Mouse (Mus musculus) heart, embryonic 16.5 days (tissue): Measurements from ENCODE around the gene Slc5a5. TPM values are rescaled to one million over a fixed set of nuclear protein-coding genes. Genes with fewer than 3 reads are reported as not detected.

Experiments
- ATAC-seq: fragments of 200-750 bp; cut with Nextera tagmentation; replicated peaks from 2 replicates; pipeline ENCODE4 v1.8.0; 2017; ENCODE audit warnings: moderate number of reproducible peaks; ENCODE audit not compliant: insufficient read depth, low FRiP score; ENCODE audit errors: extremely low read depth
- H3K27ac ChIP-seq: fragments of 300-500 bp; sonication (generic); 2 replicates; pipeline ENCODE4 v1.5.1; 2014; ENCODE audit warnings: mild to moderate bottlenecking, low read length, control low read depth, moderate library complexity
- H3K27me3 ChIP-seq: fragments of 300-500 bp; sonication (generic); 2 replicates; pipeline ENCODE4 v1.6.1; 2014; ENCODE audit warnings: low read length, mixed read lengths; ENCODE audit not compliant: control insufficient read depth, insufficient read depth
- H3K36me3 ChIP-seq: fragments of 300-500 bp; sonication (generic); 2 replicates; pipeline ENCODE4 v1.6.1; 2014; ENCODE audit not compliant: control insufficient read depth, insufficient read depth
- H3K4me1 ChIP-seq: fragments of 300-500 bp; sonication (generic); 2 replicates; pipeline ENCODE4 v1.6.1; 2014; ENCODE audit warnings: low read length, mixed read lengths; ENCODE audit not compliant: control insufficient read depth, insufficient read depth
- H3K4me2 ChIP-seq: fragments of 300-500 bp; sonication (generic); 2 replicates; pipeline ENCODE4 v1.6.1; 2014; ENCODE audit warnings: low read depth, mild to moderate bottlenecking, control low read depth, low read length
- H3K4me3 ChIP-seq: fragments of 300-500 bp; sonication (generic); 2 replicates; pipeline ENCODE4 v1.5.1; 2014; ENCODE audit warnings: mild to moderate bottlenecking, control low read depth, low read length
- H3K9ac ChIP-seq: fragments of 300-500 bp; sonication (generic); 2 replicates; pipeline ENCODE4 v1.6.1; 2014; ENCODE audit warnings: low read length, control low read depth
- H3K9me3 ChIP-seq: fragments of 300-500 bp; sonication (generic); replicated peaks from 2 replicates; pipeline ENCODE4 v1.6.1; 2016; ENCODE audit warnings: low read length; ENCODE audit not compliant: control insufficient read depth
- WGBS: fragments of 180-500 bp; shearing (Covaris S2); extraction: QIAGEN DNeasy Blood & Tissue Kit; methylation state at CpG from one replicate; pipeline ENCODE4 v1.1.7; 2014; 5-methylcytosine and 5-hydroxymethylcytosine counted together
- polyA plus RNA-seq: library from polyadenylated mRNA; unstranded; fragments of >200 nt; fragmentation: Nextera tagmentation; extraction: Ambion mirVana; gene quantifications from 2 replicates; pipeline ENCODE4 v1.2.1, GENCODE M21; 2015

Slc5a5 gene
- polyA plus RNA-seq, 1 experiment from 2014 or later, result 0.43 TPM

GRCm38 (mm10) chr8:70879500-70879899 lies 13.1 kb downstream of the Slc5a5 start:
- Histone ChIP-seq H3K27ac (no peak overlapping the region), H3K4me2 (no peak overlapping the region), H3K27me3 (no peaks in the 10 kb centered on the region; the same call in 1 of the 2 replicates), H3K4me1 (peaks cover 12% of the 10 kb centered on the region), H3K9ac (no peak overlapping the region), H3K36me3 (no peaks in the 10 kb centered on the region), H3K9me3 (no peaks in the 10 kb centered on the region), H3K4me3 (no peak overlapping the region)
- 53% methylated on average over 4 of the region's 4 CpGs for WGBS
- ATAC-seq, result no peak

- 38% methylated on average over 2 of the region's 2 CpGs for WGBS
- H3K36me3 ChIP-seq, result no peaks in the 10 kb centered on the region
- ATAC-seq, result no peak
Measured at GRCm38 (mm10) chr8:70878178-70878577, 14.4 kb downstream of the Slc5a5 start.

GRCm38 (mm10) chr8:70876382-70876781 lies 16.2 kb downstream of the Slc5a5 start:
- H3K4me3 ChIP-seq, result no peak overlapping the region
- H3K9ac ChIP-seq, result no peak overlapping the region
- H3K36me3 ChIP-seq, result no peaks in the 10 kb centered on the region
- H3K4me2 ChIP-seq, result no peak overlapping the region
- H3K27me3 ChIP-seq, result no peaks in the 10 kb centered on the region
- H3K9me3 ChIP-seq, result no peaks in the 10 kb centered on the region
- H3K4me1 ChIP-seq, result peaks cover 19% of the 10 kb centered on the region
- no peak overlapping the region for H3K27ac ChIP-seq
- ATAC-seq, result no peak
- WGBS, result 52% methylated on average over 4 of the region's 4 CpGs

More at GRCm38 (mm10) chr8:70878178-70878577, 14.4 kb downstream of the Slc5a5 start:
- Histone ChIP-seq H3K9ac (no peak overlapping the region), H3K4me3 (no peak overlapping the region), H3K4me1 (peaks cover 12% of the 10 kb centered on the region), H3K9me3 (no peaks in the 10 kb centered on the region), H3K27ac (no peak overlapping the region), H3K4me2 (no peak overlapping the region), H3K27me3 (no peaks in the 10 kb centered on the region; the same call in 1 of the 2 replicates)

GRCm38 (mm10) chr8:70874441-70874840 lies 18.1 kb downstream of the Slc5a5 start:
- Histone ChIP-seq H3K4me3 (no peak overlapping the region), H3K36me3 (no peaks in the 10 kb centered on the region), H3K9me3 (no peaks in the 10 kb centered on the region), H3K9ac (no peak overlapping the region), H3K27ac (no peak overlapping the region), H3K27me3 (no peaks in the 10 kb centered on the region), H3K4me2 (no peak overlapping the region), H3K4me1 (peaks cover 6% of the 10 kb centered on the region; the same call in 1 of the 2 replicates)
- WGBS, result 87% methylated on average over 13 of the region's 13 CpGs
- ATAC-seq, result no peak

DNA sequence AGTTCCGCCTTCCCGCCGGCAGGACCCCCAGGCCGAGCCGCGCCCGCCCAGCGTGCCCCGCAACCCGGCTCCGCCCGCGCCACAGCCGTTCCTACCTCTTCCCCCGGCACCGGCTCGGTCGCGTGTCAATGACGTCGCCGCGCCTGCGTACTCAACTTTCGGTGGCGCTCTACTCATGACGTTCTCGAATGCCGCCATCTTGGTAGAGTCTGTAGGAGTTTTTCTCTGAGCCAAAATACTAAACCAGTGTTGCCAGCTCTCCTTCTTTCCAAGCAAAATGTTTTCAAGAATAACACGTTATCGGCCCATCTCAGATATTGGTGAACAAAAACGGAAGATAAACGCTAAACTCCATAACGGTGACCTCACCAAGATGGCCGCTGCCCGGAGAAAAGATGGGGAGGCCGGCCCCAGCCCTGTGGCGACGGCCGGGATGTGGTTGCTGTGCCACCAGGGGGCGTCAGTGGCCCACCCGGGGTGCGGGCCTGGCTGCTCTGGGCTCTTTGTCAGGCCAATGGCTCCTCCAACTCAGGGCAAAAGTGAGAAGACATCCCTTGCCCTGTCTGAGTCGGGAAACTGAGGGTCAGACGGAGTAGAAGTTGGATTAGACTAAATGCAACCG lies 19.1 kb downstream of the Slc5a5 start, which contains the start of gene Ccdc124:
Gene Ccdc124, minus strand, starts transcription at position 572 of the 622 bp plus-strand sequence.
- H3K4me1 ChIP-seq, result peaks cover 15% of the 10 kb centered on the region
- no peaks in the 10 kb centered on the region for H3K27me3 ChIP-seq
- no peaks in the 10 kb centered on the region for H3K36me3 ChIP-seq
- H3K4me2 ChIP-seq, result peak within 1 kb of the TSS; percentile 98
- peak within 1 kb of the TSS; percentile 82 for H3K9ac ChIP-seq
- ATAC-seq, result peak; percentile 88
- no peaks in the 10 kb centered on the region for H3K9me3 ChIP-seq
- 1% methylated on average over 46 of the region's 46 CpGs for WGBS
- H3K4me3 ChIP-seq, result peak within 1 kb of the TSS; percentile 83
- H3K27ac ChIP-seq, result peak within 1 kb of the TSS; percentile 85

DNA sequence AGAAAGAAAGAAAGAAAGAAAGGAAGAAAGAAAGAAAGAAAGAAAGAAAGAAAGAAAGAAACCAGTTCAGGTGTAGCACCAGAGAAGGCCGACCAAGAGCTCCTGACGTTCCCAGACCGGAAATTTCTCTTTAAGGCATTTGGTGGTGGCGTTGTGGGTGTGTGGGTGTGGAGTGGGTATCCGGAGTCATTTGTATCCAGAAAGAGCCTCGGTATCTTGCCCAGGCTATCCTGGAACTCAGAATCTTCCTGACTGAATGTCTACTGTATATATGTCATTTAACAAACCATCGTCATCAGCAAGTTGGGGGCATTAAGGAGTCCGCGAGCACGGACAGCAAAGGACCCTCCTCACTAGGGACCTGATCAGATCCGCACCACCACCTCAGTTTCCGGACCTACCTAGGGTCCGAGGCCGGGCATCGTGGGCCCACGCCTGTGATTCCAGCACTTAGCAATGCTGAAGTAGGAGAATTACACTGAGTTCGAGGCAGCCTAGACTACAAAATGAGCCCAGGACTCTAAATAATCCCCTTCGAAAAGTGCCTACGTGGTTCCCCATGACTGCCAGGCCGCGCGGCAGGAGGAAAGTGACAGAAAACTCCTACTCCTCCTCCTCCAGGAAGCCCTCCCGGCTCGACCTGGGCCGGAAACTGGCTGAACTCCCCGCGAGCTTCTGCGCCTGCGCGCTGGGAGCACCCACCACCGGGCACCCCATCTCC lies 19.8 kb downstream of the Slc5a5 start:
- peak overlapping the region; percentile 85 for H3K27ac ChIP-seq
- H3K4me3 ChIP-seq, result peak overlapping the region; percentile 83
- no peaks in the 10 kb centered on the region for H3K27me3 ChIP-seq
- H3K9ac ChIP-seq, result peak overlapping the region; percentile 82
- H3K4me2 ChIP-seq, result peak overlapping the region; percentile 98
- peaks cover 18% of the 10 kb centered on the region for H3K4me1 ChIP-seq
- 4% methylated on average over 31 of the region's 31 CpGs for WGBS
- H3K9me3 ChIP-seq, result no peaks in the 10 kb centered on the region
- no peaks in the 10 kb centered on the region for H3K36me3 ChIP-seq
- ATAC-seq, result no peak

DNA sequence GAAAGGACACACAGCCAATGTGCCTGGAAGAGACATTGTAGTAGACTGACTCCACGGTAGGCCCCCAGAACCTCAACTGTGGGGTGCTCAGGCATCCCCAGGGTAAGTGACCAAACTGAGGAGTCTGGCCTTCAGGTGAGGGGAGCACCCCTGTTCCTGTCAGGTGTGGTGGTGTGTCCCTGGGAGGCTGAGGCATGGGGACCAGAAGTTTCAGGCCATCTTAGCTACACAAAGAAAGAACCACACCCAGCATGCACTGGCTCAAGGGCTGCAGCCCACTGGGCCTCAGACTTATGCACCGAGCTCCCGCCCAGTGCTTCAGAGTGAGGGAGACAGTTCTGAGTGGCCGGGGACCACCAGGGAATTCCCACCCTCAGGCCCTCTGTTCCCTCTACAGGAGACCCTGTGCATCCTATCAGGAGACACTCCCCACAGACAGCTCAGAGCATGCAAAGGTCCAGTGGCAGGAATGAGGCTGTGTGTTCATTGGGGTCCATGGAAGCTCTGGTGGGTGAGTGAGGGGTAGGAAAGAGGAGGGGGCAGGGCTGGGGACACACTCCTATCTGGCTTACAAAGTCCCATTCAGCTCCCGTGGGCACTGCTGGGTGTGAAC lies 21.3 kb downstream of the Slc5a5 start:
- Histone ChIP-seq H3K27me3 (no peaks in the 10 kb centered on the region), H3K4me1 (peaks cover 20% of the 10 kb centered on the region), H3K27ac (no peak overlapping the region; the same call in 1 of the 2 replicates), H3K4me3 (no peak overlapping the region), H3K9ac (no peak overlapping the region; the same call in 1 of the 2 replicates), H3K36me3 (no peaks in the 10 kb centered on the region), H3K4me2 (no peak overlapping the region), H3K9me3 (no peaks in the 10 kb centered on the region)
- ATAC-seq, result no peak
- WGBS, result 75% methylated on average over 5 of the region's 5 CpGs

GRCm38 (mm10) chr8:70869601-70870041 lies 22.9 kb downstream of the Slc5a5 start:
- Histone ChIP-seq H3K27ac (no peak overlapping the region), H3K36me3 (no peaks in the 10 kb centered on the region), H3K9me3 (no peaks in the 10 kb centered on the region), H3K4me2 (no peak overlapping the region), H3K4me1 (peaks cover 27% of the 10 kb centered on the region), H3K4me3 (no peak overlapping the region), H3K27me3 (no peaks in the 10 kb centered on the region), H3K9ac (no peak overlapping the region)
- 46% methylated on average over 16 of the region's 16 CpGs for WGBS
- ATAC-seq, result no peak

DNA sequence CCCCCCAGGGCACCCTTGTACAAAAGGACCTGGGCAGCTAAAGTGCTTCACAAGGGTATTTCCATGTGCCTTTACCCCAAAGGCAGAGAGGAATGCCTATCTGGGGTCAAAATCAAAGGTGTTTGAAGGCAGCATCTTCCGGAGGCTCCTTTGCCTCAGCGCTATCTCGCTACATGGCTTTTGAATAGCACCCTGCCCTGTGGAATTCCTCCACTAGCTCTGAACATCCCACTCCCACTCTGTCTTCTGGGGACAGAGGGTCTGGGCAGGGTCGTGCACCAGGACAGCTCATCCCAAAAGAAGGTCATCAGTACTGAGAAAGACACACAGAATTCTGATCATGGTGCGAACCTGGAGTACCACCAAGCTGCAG lies 23.4 kb downstream of the Slc5a5 start:
- WGBS, result 50% methylated on average over 5 of the region's 5 CpGs
- no peaks in the 10 kb centered on the region for H3K9me3 ChIP-seq
- no peaks in the 10 kb centered on the region for H3K27me3 ChIP-seq
- H3K4me2 ChIP-seq, result no peak overlapping the region
- no peak overlapping the region for H3K4me3 ChIP-seq
- peak overlapping the region; percentile 42; the same call in 1 of the 2 replicates for H3K9ac ChIP-seq
- peaks cover 31% of the 10 kb centered on the region for H3K4me1 ChIP-seq
- no peak for ATAC-seq
- H3K27ac ChIP-seq, result 0 out of 2 replicates have a peak overlapping the region, but pooled peaks have one; percentile 2
- no peaks in the 10 kb centered on the region for H3K36me3 ChIP-seq
